Mouse (Mus musculus): ENCODE measurements at regions not wholly inside any gene's neighbourhood (a gene's known extent, or its start where the extent isn't known, plus 50 kb on each side); places are given as distances from the start of the nearest gene placed in this dataset.

GRCm38 (mm10) chr12:25533709-25534619 lies 437.0 kb upstream of the Id2 start:
- 86% methylated on average over 10 of the region's 10 CpGs for WGBS
- Histone ChIP-seq H3K4me1 (no peaks in the 10 kb centered on the region), H3K9me3 (replicated peaks) (no peaks in the 10 kb centered on the region), H3K4me2 (no peak overlapping the region), H3K4me3 (no peak overlapping the region), H3K9ac (no peak overlapping the region), H3K27ac (no peak overlapping the region), H3K27me3 (no peaks in the 10 kb centered on the region), H3K36me3 (ENCODE audit: poor library complexity, severe bottlenecking) (no peaks in the 10 kb centered on the region)
- no peak for ATAC-seq

- H3K9me3 ChIP-seq (replicated peaks): no peaks in the 10 kb centered on the region
- no peak overlapping the region for H3K9ac ChIP-seq
- H3K4me3 ChIP-seq: no peak overlapping the region
- 89% methylated on average over 3 of the region's 3 CpGs for WGBS
- no peak overlapping the region for H3K4me2 ChIP-seq
- no peak overlapping the region for H3K27ac ChIP-seq
- no peaks in the 10 kb centered on the region for H3K36me3 ChIP-seq (ENCODE audit: poor library complexity, severe bottlenecking)
- H3K4me1 ChIP-seq: no peaks in the 10 kb centered on the region
- ATAC-seq: no peak
- H3K27me3 ChIP-seq: no peaks in the 10 kb centered on the region
Observed at GRCm38 (mm10) chr12:25530483-25530882, 433.5 kb upstream of the Id2 start.

- no peaks in the 10 kb centered on the region for H3K27me3 ChIP-seq
Observed at GRCm38 (mm10) chr12:25529537-25529936, 432.6 kb upstream of the Id2 start.

GRCm38 (mm10) chr12:25526639-25527038 lies 429.7 kb upstream of the Id2 start:
- no peaks in the 10 kb centered on the region for H3K27me3 ChIP-seq
- ATAC-seq: peak; percentile 13; the same call in 1 of the 2 replicates
- H3K36me3 ChIP-seq (ENCODE audit: poor library complexity, severe bottlenecking): no peaks in the 10 kb centered on the region
- no peak overlapping the region for H3K4me3 ChIP-seq
- H3K27ac ChIP-seq: no peak overlapping the region
- no peak overlapping the region for H3K4me2 ChIP-seq
- WGBS: 91% methylated on average over 11 of the region's 11 CpGs
- H3K9ac ChIP-seq: no peak overlapping the region
- H3K4me1 ChIP-seq: no peaks in the 10 kb centered on the region
- no peaks in the 10 kb centered on the region for H3K9me3 ChIP-seq (replicated peaks)

More at GRCm38 (mm10) chr12:25529537-25529936, 432.6 kb upstream of the Id2 start:
- no peak for ATAC-seq
- Histone ChIP-seq H3K4me3 (no peak overlapping the region), H3K36me3 (ENCODE audit: poor library complexity, severe bottlenecking) (no peaks in the 10 kb centered on the region), H3K27ac (no peak overlapping the region), H3K4me2 (no peak overlapping the region), H3K9ac (no peak overlapping the region), H3K4me1 (no peaks in the 10 kb centered on the region), H3K9me3 (replicated peaks) (no peaks in the 10 kb centered on the region)
- WGBS: 98% methylated on average over 3 of the region's 3 CpGs

GRCm38 (mm10) chr12:25516738-25517137 lies 419.8 kb upstream of the Id2 start:
- no peak overlapping the region for H3K4me3 ChIP-seq
- H3K27me3 ChIP-seq: no peaks in the 10 kb centered on the region
- no peaks in the 10 kb centered on the region for H3K9me3 ChIP-seq (replicated peaks)
- no peak overlapping the region for H3K27ac ChIP-seq
- H3K4me2 ChIP-seq: no peak overlapping the region
- ATAC-seq: no peak
- H3K4me1 ChIP-seq: no peaks in the 10 kb centered on the region
- no peak overlapping the region for H3K9ac ChIP-seq
- 82% methylated on average over 2 of the region's 2 CpGs for WGBS
- H3K36me3 ChIP-seq (ENCODE audit: poor library complexity, severe bottlenecking): no peaks in the 10 kb centered on the region

GRCm38 (mm10) chr12:25513679-25514078 lies 416.7 kb upstream of the Id2 start:
- ATAC-seq: no peak
- H3K27me3 ChIP-seq: no peaks in the 10 kb centered on the region
- H3K36me3 ChIP-seq (ENCODE audit: poor library complexity, severe bottlenecking): no peaks in the 10 kb centered on the region
- H3K4me3 ChIP-seq: no peak overlapping the region
- H3K4me1 ChIP-seq: no peaks in the 10 kb centered on the region
- H3K9ac ChIP-seq: no peak overlapping the region
- no peak overlapping the region for H3K4me2 ChIP-seq
- H3K27ac ChIP-seq: no peak overlapping the region
- no peaks in the 10 kb centered on the region for H3K9me3 ChIP-seq (replicated peaks)

- no peak overlapping the region for H3K9ac ChIP-seq
- no peak for ATAC-seq
- 91% methylated on average over 4 of the region's 4 CpGs for WGBS
Observed at GRCm38 (mm10) chr12:25509666-25510065, 412.7 kb upstream of the Id2 start.

GRCm38 (mm10) chr12:25493233-25493632 lies 396.3 kb upstream of the Id2 start:
- no peak overlapping the region for H3K4me2 ChIP-seq
- no peak overlapping the region for H3K4me3 ChIP-seq
- 77% methylated on average over 5 of the region's 5 CpGs for WGBS
- no peaks in the 10 kb centered on the region for H3K9me3 ChIP-seq (replicated peaks)
- H3K9ac ChIP-seq: no peak overlapping the region
- no peaks in the 10 kb centered on the region for H3K4me1 ChIP-seq
- H3K36me3 ChIP-seq (ENCODE audit: poor library complexity, severe bottlenecking): no peaks in the 10 kb centered on the region
- ATAC-seq: no peak; the same call in 1 of the 2 replicates
- no peaks in the 10 kb centered on the region for H3K27me3 ChIP-seq
- no peak overlapping the region for H3K27ac ChIP-seq

More at GRCm38 (mm10) chr12:25509666-25510065, 412.7 kb upstream of the Id2 start:
- no peaks in the 10 kb centered on the region for H3K4me1 ChIP-seq
- no peak overlapping the region for H3K4me2 ChIP-seq
- H3K27ac ChIP-seq: no peak overlapping the region
- H3K36me3 ChIP-seq (ENCODE audit: poor library complexity, severe bottlenecking): no peaks in the 10 kb centered on the region
- no peak overlapping the region for H3K4me3 ChIP-seq
- H3K9me3 ChIP-seq (replicated peaks): peaks cover 8% of the 10 kb centered on the region
- no peaks in the 10 kb centered on the region for H3K27me3 ChIP-seq

GRCm38 (mm10) chr12:25492483-25493190 lies 395.7 kb upstream of the Id2 start:
- no peak overlapping the region for H3K9ac ChIP-seq
- no peaks in the 10 kb centered on the region for H3K36me3 ChIP-seq (ENCODE audit: poor library complexity, severe bottlenecking)
- H3K4me1 ChIP-seq: no peaks in the 10 kb centered on the region
- no peak for ATAC-seq
- H3K4me2 ChIP-seq: no peak overlapping the region
- no peaks in the 10 kb centered on the region for H3K27me3 ChIP-seq
- H3K27ac ChIP-seq: no peak overlapping the region
- no peak overlapping the region for H3K4me3 ChIP-seq
- H3K9me3 ChIP-seq (replicated peaks): no peaks in the 10 kb centered on the region
- 87% methylated on average over 3 of the region's 3 CpGs for WGBS

GRCm38 (mm10) chr12:25475180-25475758 lies 378.3 kb upstream of the Id2 start:
- no peaks in the 10 kb centered on the region for H3K36me3 ChIP-seq (ENCODE audit: poor library complexity, severe bottlenecking)
- no peak overlapping the region for H3K4me3 ChIP-seq
- WGBS: 2% methylated on average over 10 of the region's 10 CpGs
- peak overlapping the region; percentile 43 for H3K4me2 ChIP-seq
- peaks cover 23% of the 10 kb centered on the region for H3K4me1 ChIP-seq
- H3K9me3 ChIP-seq (replicated peaks): no peaks in the 10 kb centered on the region
- H3K27me3 ChIP-seq: no peaks in the 10 kb centered on the region
- peak overlapping the region; percentile 69 for H3K27ac ChIP-seq
- no peak overlapping the region for H3K9ac ChIP-seq
- ATAC-seq: peak; percentile 95

- no peak overlapping the region for H3K4me2 ChIP-seq
Observed at GRCm38 (mm10) chr12:25469181-25469580, 372.2 kb upstream of the Id2 start.

GRCm38 (mm10) chr12:25467789-25468188 lies 370.8 kb upstream of the Id2 start:
- 83% methylated on average over 9 of the region's 12 CpGs for WGBS

More at GRCm38 (mm10) chr12:25469181-25469580, 372.2 kb upstream of the Id2 start:
- Histone ChIP-seq H3K9ac (no peak overlapping the region), H3K4me1 (peaks cover 6% of the 10 kb centered on the region), H3K27ac (no peak overlapping the region), H3K9me3 (replicated peaks) (no peaks in the 10 kb centered on the region), H3K27me3 (no peaks in the 10 kb centered on the region), H3K36me3 (ENCODE audit: poor library complexity, severe bottlenecking) (no peaks in the 10 kb centered on the region), H3K4me3 (no peak overlapping the region)
- WGBS: 68% methylated on average over 10 of the region's 10 CpGs
- no peak for ATAC-seq

More at GRCm38 (mm10) chr12:25467789-25468188, 370.8 kb upstream of the Id2 start:
- Histone ChIP-seq H3K36me3 (ENCODE audit: poor library complexity, severe bottlenecking) (no peaks in the 10 kb centered on the region), H3K4me3 (no peak overlapping the region), H3K27ac (no peak overlapping the region), H3K27me3 (no peaks in the 10 kb centered on the region), H3K4me2 (no peak overlapping the region), H3K4me1 (0 out of 2 replicates have a peak, but pooled peaks cover 4% of the 10 kb centered on the region), H3K9ac (no peak overlapping the region), H3K9me3 (replicated peaks) (no peaks in the 10 kb centered on the region)
- 0 out of 2 replicates have a peak, but pooled peaks have one; percentile 27 for ATAC-seq

All from forebrain, embryonic 13.5 days (tissue).